Mouse (Mus musculus): ENCODE results near the gene Spats1. TPM values are rescaled to one million over a fixed set of nuclear protein-coding genes. Genes with fewer than 3 reads are reported as not detected.

The Spats1 gene
- total and polyA plus RNA-seq, 2 experiments from 2014 or later: 1.0 TPM; not detected in 1

DNA sequence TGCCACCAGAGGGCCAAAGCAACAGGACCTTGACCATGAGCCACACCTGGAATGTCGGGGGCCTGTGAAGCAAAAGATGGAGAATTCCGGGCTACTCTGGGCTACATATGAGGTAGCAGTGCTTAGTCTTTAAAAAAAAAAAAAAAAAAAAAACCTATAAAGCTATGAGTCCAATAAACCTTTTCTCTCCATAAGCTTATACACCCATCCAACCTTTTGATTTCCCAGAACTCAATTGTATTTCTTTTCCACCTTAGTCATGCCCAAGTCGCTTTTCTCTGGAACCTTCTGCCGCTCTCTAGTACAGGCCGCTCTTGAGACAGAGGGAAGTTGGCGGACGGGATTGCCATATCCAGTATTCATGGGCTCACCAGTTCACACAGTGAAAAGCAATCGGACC lies 1.1 kb downstream of the Spats1 start:
- Histone ChIP-seq H3K9me3 (replicated peaks; ENCODE audit: control insufficient read depth, low read length) (no peaks in the 10 kb centered on the region), H3K4me2 (ENCODE audit: low read depth, low read length) (peak overlapping the region; percentile 71), H3K4me1 (ENCODE audit: control insufficient read depth, insufficient read depth) (peaks cover 10% of the 10 kb centered on the region), H3K27ac (ENCODE audit: low read depth) (no peak overlapping the region), H3K36me3 (replicated peaks; ENCODE audit: control insufficient read depth, insufficient read depth, low read length) (no peaks in the 10 kb centered on the region), H3K4me3 (ENCODE audit: low read depth, low read length) (peak overlapping the region; percentile 44), H3K27me3 (ENCODE audit: control insufficient read depth, insufficient read depth, low read length) (peaks cover 9% of the 10 kb centered on the region; the same call in 1 of the 2 replicates), H3K9ac (replicated peaks; ENCODE audit: low read depth, low read length) (no peak overlapping the region)
- 71% methylated on average over 8 of the region's 8 CpGs for WGBS
- no peak for ATAC-seq (ENCODE audit: insufficient read depth, low read depth)
- no peak for TF ChIP-seq CTCF (IDR thresholded peaks at IDR 0.05; ENCODE audit: low read depth)
- no peak for TF ChIP-seq EP300 (IDR thresholded peaks at IDR 0.05; ENCODE audit: low read depth)
- no peak for DNase-seq (ENCODE audit: low spot score)

DNA sequence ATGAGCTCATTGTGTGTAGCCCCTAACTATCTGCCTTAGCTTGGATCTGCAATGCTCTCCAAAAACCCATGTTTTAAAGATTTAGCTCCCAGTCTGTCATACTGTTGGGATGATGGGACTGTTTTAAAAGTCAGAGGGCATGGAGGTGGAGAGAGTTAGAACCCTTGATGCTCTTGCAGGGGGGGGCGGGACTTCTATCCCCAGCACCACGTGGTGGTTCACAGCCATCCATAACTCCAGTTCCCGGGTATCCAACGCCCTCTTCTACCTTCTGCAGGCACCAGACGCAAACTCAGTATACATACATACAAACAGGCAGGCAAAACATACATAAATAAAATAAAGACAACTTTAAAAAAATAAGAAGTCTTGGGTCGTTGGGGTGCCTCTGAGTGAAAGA lies 1.5 kb downstream of the Spats1 start:
- Histone ChIP-seq H3K27ac (ENCODE audit: low read depth) (no peak overlapping the region), H3K9ac (replicated peaks; ENCODE audit: low read depth, low read length) (no peak overlapping the region), H3K27me3 (ENCODE audit: control insufficient read depth, insufficient read depth, low read length) (peaks cover 9% of the 10 kb centered on the region; the same call in 1 of the 2 replicates), H3K36me3 (replicated peaks; ENCODE audit: control insufficient read depth, insufficient read depth, low read length) (no peaks in the 10 kb centered on the region), H3K4me2 (ENCODE audit: low read depth, low read length) (no peak overlapping the region), H3K9me3 (replicated peaks; ENCODE audit: control insufficient read depth, low read length) (no peaks in the 10 kb centered on the region), H3K4me1 (ENCODE audit: control insufficient read depth, insufficient read depth) (peaks cover 10% of the 10 kb centered on the region), H3K4me3 (ENCODE audit: low read depth, low read length) (no peak overlapping the region)
- DNase-seq (ENCODE audit: low spot score) (no peak), ATAC-seq (ENCODE audit: insufficient read depth, low read depth) (no peak)
- TF ChIP-seq EP300 (IDR thresholded peaks at IDR 0.05; ENCODE audit: low read depth) (no peak), CTCF (IDR thresholded peaks at IDR 0.05; ENCODE audit: low read depth) (no peak)
- 74% methylated on average over 6 of the region's 6 CpGs for WGBS

DNA sequence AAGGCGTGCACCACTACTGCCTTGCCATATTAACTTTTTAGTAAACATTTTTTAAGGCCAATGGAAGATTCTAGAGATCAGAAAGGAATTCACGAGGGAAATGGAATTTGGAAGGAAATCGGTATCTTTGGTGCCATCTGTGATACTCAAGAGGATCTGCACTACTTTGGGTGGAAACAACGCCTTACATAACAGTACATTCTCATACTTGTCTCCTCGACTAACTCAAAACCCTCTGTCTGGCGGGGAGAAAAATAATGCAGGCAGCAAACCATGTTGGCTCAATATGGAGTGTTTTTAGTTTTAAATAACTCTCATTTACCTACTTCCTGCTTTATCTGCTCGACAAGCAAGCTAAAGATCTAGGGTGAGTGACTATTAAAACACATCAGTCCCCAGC lies 4.5 kb downstream of the Spats1 start:
- DNase-seq (ENCODE audit: low spot score) (no peak), ATAC-seq (ENCODE audit: insufficient read depth, low read depth) (no peak)
- Histone ChIP-seq H3K27ac (ENCODE audit: low read depth) (no peak overlapping the region), H3K36me3 (replicated peaks; ENCODE audit: control insufficient read depth, insufficient read depth, low read length) (no peaks in the 10 kb centered on the region), H3K4me3 (ENCODE audit: low read depth, low read length) (no peak overlapping the region), H3K9me3 (replicated peaks; ENCODE audit: control insufficient read depth, low read length) (0 out of 2 replicates have a peak, but pooled peaks cover 4% of the 10 kb centered on the region), H3K9ac (replicated peaks; ENCODE audit: low read depth, low read length) (no peak overlapping the region), H3K4me2 (ENCODE audit: low read depth, low read length) (no peak overlapping the region), H3K27me3 (ENCODE audit: control insufficient read depth, insufficient read depth, low read length) (peaks cover 9% of the 10 kb centered on the region; the same call in 1 of the 2 replicates), H3K4me1 (ENCODE audit: control insufficient read depth, insufficient read depth) (peaks cover 10% of the 10 kb centered on the region)
- TF ChIP-seq CTCF (IDR thresholded peaks at IDR 0.05; ENCODE audit: low read depth): no peak
- TF ChIP-seq EP300 (IDR thresholded peaks at IDR 0.05; ENCODE audit: low read depth): no peak
- WGBS: 64% methylated on average over 7 of the region's 7 CpGs

DNA sequence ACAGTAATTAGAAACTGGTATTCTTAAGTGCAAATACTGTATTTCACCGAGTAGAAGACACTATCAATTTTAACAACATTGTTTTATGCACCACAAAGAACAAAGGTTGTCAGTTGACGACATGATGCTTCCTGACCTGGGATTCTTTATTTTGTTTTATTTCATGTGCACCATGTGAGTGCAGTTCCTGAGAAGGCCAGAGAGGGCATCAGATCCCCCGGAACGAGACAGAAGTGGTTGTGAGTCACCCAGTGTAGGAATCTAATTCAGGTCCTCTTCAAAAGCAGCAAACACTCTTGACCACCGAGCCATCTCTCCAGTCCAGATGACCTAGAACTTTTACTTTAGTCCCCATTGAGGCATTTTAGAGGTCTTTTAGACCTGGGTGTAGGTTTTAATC lies 6.9 kb downstream of the Spats1 start:
- Histone ChIP-seq H3K4me3 (ENCODE audit: low read depth, low read length) (no peak overlapping the region), H3K36me3 (replicated peaks; ENCODE audit: control insufficient read depth, insufficient read depth, low read length) (no peaks in the 10 kb centered on the region), H3K27ac (ENCODE audit: low read depth) (no peak overlapping the region), H3K4me2 (ENCODE audit: low read depth, low read length) (no peak overlapping the region), H3K4me1 (ENCODE audit: control insufficient read depth, insufficient read depth) (no peaks in the 10 kb centered on the region), H3K27me3 (ENCODE audit: control insufficient read depth, insufficient read depth, low read length) (no peaks in the 10 kb centered on the region), H3K9ac (replicated peaks; ENCODE audit: low read depth, low read length) (no peak overlapping the region), H3K9me3 (replicated peaks; ENCODE audit: control insufficient read depth, low read length) (0 out of 2 replicates have a peak, but pooled peaks cover 4% of the 10 kb centered on the region)
- ATAC-seq (ENCODE audit: insufficient read depth, low read depth) (no peak), DNase-seq (ENCODE audit: low spot score) (no peak)
- TF ChIP-seq CTCF (IDR thresholded peaks at IDR 0.05; ENCODE audit: low read depth) (no peak), EP300 (IDR thresholded peaks at IDR 0.05; ENCODE audit: low read depth) (no peak)
- 79% methylated on average over 5 of the region's 5 CpGs for WGBS

DNA sequence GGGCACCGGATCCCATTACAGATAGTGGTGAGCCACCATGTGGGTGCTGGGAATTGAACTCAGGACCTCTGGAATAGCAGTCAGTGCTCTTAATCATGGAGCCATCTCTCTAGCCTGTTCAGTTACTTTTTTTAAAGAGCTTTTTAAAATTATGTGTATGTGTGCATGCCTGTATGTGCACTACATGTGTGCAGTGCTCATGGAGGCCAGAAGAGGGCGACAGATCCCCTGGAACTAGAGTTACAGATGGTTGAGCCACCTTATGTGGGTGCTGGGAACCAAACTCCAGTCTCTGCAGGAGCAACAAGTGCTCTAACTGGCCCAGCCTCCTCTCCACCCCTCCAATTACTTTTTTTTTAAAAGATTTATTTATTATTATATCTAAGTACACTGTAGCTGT lies 8.5 kb downstream of the Spats1 start:
- ATAC-seq (ENCODE audit: insufficient read depth, low read depth) (no peak), DNase-seq (ENCODE audit: low spot score) (no peak)
- Histone ChIP-seq H3K36me3 (replicated peaks; ENCODE audit: control insufficient read depth, insufficient read depth, low read length) (no peaks in the 10 kb centered on the region), H3K4me3 (ENCODE audit: low read depth, low read length) (no peak overlapping the region), H3K27ac (ENCODE audit: low read depth) (no peak overlapping the region), H3K4me2 (ENCODE audit: low read depth, low read length) (no peak overlapping the region), H3K27me3 (ENCODE audit: control insufficient read depth, insufficient read depth, low read length) (no peaks in the 10 kb centered on the region), H3K9me3 (replicated peaks; ENCODE audit: control insufficient read depth, low read length) (0 out of 2 replicates have a peak, but pooled peaks cover 4% of the 10 kb centered on the region), H3K4me1 (ENCODE audit: control insufficient read depth, insufficient read depth) (no peaks in the 10 kb centered on the region), H3K9ac (replicated peaks; ENCODE audit: low read depth, low read length) (no peak overlapping the region)
- TF ChIP-seq EP300 (IDR thresholded peaks at IDR 0.05; ENCODE audit: low read depth): no peak
- no peak for TF ChIP-seq CTCF (IDR thresholded peaks at IDR 0.05; ENCODE audit: low read depth)
- WGBS: 56% methylated on average over 2 of the region's 2 CpGs

DNA sequence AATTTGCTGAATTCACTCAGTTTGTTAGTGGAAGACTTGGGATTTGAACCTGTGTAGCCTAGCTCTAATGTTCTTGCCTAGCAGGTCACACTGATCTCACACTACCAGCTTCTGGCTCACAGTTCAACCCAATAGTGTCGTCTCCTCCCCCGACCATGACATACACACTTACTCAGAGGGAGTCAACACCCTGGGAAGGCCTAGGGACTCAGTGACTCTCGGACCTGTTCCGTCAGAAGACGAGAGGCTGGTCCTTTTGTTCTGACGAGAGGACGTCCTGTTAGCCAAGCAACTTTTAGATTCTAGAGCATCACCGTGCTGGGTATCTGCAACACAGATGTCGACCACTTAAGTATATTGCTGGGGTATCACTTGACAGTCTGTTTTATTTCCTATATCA lies 11.0 kb downstream of the Spats1 start:
- no peaks in the 10 kb centered on the region for H3K36me3 ChIP-seq (replicated peaks; ENCODE audit: control insufficient read depth, insufficient read depth, low read length)
- no peak for DNase-seq (ENCODE audit: low spot score)
- H3K4me1 ChIP-seq (ENCODE audit: control insufficient read depth, insufficient read depth): no peaks in the 10 kb centered on the region
- TF ChIP-seq CTCF (IDR thresholded peaks at IDR 0.05; ENCODE audit: low read depth) (no peak), EP300 (IDR thresholded peaks at IDR 0.05; ENCODE audit: low read depth) (no peak)
- no peak overlapping the region for H3K4me2 ChIP-seq (ENCODE audit: low read depth, low read length)
- 73% methylated on average over 9 of the region's 9 CpGs for WGBS
- no peak overlapping the region for H3K4me3 ChIP-seq (ENCODE audit: low read depth, low read length)
- H3K27me3 ChIP-seq (ENCODE audit: control insufficient read depth, insufficient read depth, low read length): no peaks in the 10 kb centered on the region
- H3K27ac ChIP-seq (ENCODE audit: low read depth): no peak overlapping the region
- ATAC-seq (ENCODE audit: insufficient read depth, low read depth): no peak
- H3K9ac ChIP-seq (replicated peaks; ENCODE audit: low read depth, low read length): no peak overlapping the region
- 0 out of 2 replicates have a peak, but pooled peaks cover 4% of the 10 kb centered on the region for H3K9me3 ChIP-seq (replicated peaks; ENCODE audit: control insufficient read depth, low read length)
